Mouse (Mus musculus) small intestine, adult 2 months (tissue): ENCODE data around the gene Armc9.

Source experiments
- CTCF ChIP-seq: fragments of 200-500 bp; IDR thresholded peaks from 2 replicates; pipeline ENCODE4 v1.5.1; 2012; ENCODE audit warnings: low read depth, mild to moderate bottlenecking, control low read depth, inconsistent platforms, low read length, moderate library complexity, mixed read lengths; ENCODE audit not compliant: insufficient replicate concordance, insufficient read length; ENCODE audit errors: extremely low read depth
- POLR2A ChIP-seq: fragments of 200-500 bp; IDR thresholded peaks from 2 replicates; pipeline ENCODE4 v1.6.1; 2012; ENCODE audit warnings: low read depth, mild to moderate bottlenecking, control low read depth, inconsistent platforms, low read length, moderate library complexity

GRCm38 (mm10) chr1:86211498-86211897 lies 56.9 kb downstream of the Armc9 start:
- TF ChIP-seq CTCF = no peak
- no peak for TF ChIP-seq POLR2A
